In the genomic region with DNA sequence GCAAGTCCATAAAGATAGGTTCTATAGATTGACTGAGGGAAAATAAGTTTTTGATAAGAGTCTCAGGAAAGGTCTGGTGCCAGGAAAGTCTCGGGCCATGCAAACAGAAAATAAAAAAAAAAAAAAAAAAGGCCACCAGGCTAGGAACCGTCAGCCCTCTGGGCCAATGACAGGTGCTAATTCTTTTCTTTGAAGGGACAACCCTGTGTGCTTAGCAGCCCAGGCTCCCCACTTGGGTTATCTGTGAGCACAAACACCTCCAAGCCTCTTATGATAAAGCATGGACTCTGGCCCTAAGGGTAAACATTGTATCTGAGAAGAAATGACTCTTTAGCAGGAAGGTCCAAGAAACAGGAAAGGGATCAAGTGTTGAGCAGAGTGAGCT, we compare ENCODE assay signal across 11 mouse cellular contexts. TPM values are rescaled to one million over a fixed set of nuclear protein-coding genes. Genes with fewer than 3 reads are reported as not detected.
A peak's percentile ranks its signal among the peaks of the same experiment; 100 is the strongest.
DNase-seq lines count a peak whose midpoint lies in the region; ATAC-seq and TF ChIP-seq lines count a peak whose summit lies in the region.
"Had no signal": no experiment of that assay in that cellular context is flagged by ENCODE, and none has a peak within 500 bp of the region (broad histone marks: within the 10 kb centered on the region; RNA-seq: fewer than 3 reads in every experiment).

No protein-coding gene starts in this region.

- 0 out of 2 replicates have a peak overlapping the region, but pooled peaks have one; percentile 86 for H3K9ac ChIP-seq in forebrain, embryonic 13.5 days
- H3K9ac ChIP-seq in intestine, embryonic 16.5 days (ENCODE audit: low read depth, low read length): peak overlapping the region; percentile 83
- peak overlapping the region; percentile 87; the same call in 1 of the 2 replicates for H3K9ac ChIP-seq in neural tube, embryonic 15.5 days (replicated peaks)

- H3K4me3 ChIP-seq in forebrain, embryonic 13.5 days: peak overlapping the region; percentile 73
- no peak overlapping the region for H3K4me3 ChIP-seq in forebrain, embryonic 10.5 days
- peak overlapping the region; percentile 83 for H3K4me3 ChIP-seq in left cerebral cortex, adult 2 months
- peak overlapping the region; percentile 76 for H3K4me3 ChIP-seq in intestine, embryonic 16.5 days (ENCODE audit: low read length)
- H3K4me3 ChIP-seq in neural tube, embryonic 15.5 days (replicated peaks): peak overlapping the region; percentile 83
- H3K4me3 ChIP-seq in limb, embryonic 10.5 days: no peak overlapping the region

- H3K27me3 ChIP-seq in forebrain, embryonic 13.5 days: peaks cover 34% of the 10 kb centered on the region
- H3K27me3 ChIP-seq in forebrain, embryonic 10.5 days (ENCODE audit: poor library complexity, severe bottlenecking): peaks cover 63% of the 10 kb centered on the region
- H3K27me3 ChIP-seq in intestine, embryonic 16.5 days (replicated peaks; ENCODE audit: control insufficient read depth, insufficient read depth, low read length): no peaks in the 10 kb centered on the region; the same call in 1 of the 2 replicates
- H3K27me3 ChIP-seq in neural tube, embryonic 15.5 days (replicated peaks): peaks cover 9% of the 10 kb centered on the region; the same call in 1 of the 2 replicates
- peaks cover 72% of the 10 kb centered on the region for H3K27me3 ChIP-seq in limb, embryonic 10.5 days (ENCODE audit: low read depth, poor library complexity, severe bottlenecking)

- no peak for DNase-seq in forebrain, embryonic 10.5 days (ENCODE audit: extremely low spot score, low spot score)
- DNase-seq in left cerebral cortex, adult 2 months (ENCODE audit: extremely low spot score in 1 of 2, low spot score in 2 of 2): no peak
- DNase-seq in left cerebral cortex, postnatal 4 days: no peak
- DNase-seq in limb, embryonic 10.5 days (ENCODE audit: low spot score): no peak
- DNase-seq in retina, embryonic 14.5 days (ENCODE audit: low spot score): no peak
- DNase-seq: kidney, adult 2 months had no signal

- no peak for TF ChIP-seq CTCF in left cerebral cortex, adult 2 months (IDR thresholded peaks at IDR 0.05)

- whole genome bisulfite sequencing in forebrain, embryonic 13.5 days: 53% methylated on average over 2 of the region's 2 CpGs
- 49% methylated on average over 2 of the region's 2 CpGs for WGBS in forebrain, embryonic 10.5 days
- 25% methylated on average over 2 of the region's 2 CpGs for WGBS in intestine, embryonic 16.5 days
- 45% methylated on average over 2 of the region's 2 CpGs for WGBS in neural tube, embryonic 15.5 days
- 39% methylated on average over 2 of the region's 2 CpGs for WGBS in limb, embryonic 10.5 days

- no peaks in the 10 kb centered on the region for H3K36me3 ChIP-seq in forebrain, embryonic 13.5 days (ENCODE audit: poor library complexity, severe bottlenecking)
- H3K36me3 ChIP-seq in forebrain, embryonic 10.5 days (replicated peaks): no peaks in the 10 kb centered on the region
- no peaks in the 10 kb centered on the region for H3K36me3 ChIP-seq in intestine, embryonic 16.5 days (ENCODE audit: control insufficient read depth, insufficient read depth, low read length)
- peaks cover 5% of the 10 kb centered on the region; the same call in 1 of the 2 replicates for H3K36me3 ChIP-seq in neural tube, embryonic 15.5 days
- no peaks in the 10 kb centered on the region for H3K36me3 ChIP-seq in limb, embryonic 10.5 days
- H3K36me3 ChIP-seq: embryonic facial prominence, embryonic 10.5 days; G1E had no signal

- peak overlapping the region; percentile 97 for H3K4me2 ChIP-seq in forebrain, embryonic 13.5 days
- H3K4me2 ChIP-seq in intestine, embryonic 16.5 days (ENCODE audit: low read depth, low read length): peak overlapping the region; percentile 83
- peak overlapping the region; percentile 87 for H3K4me2 ChIP-seq in neural tube, embryonic 15.5 days

- peaks cover 11% of the 10 kb centered on the region; the same call in 1 of the 2 replicates for H3K4me1 ChIP-seq in forebrain, embryonic 13.5 days
- peaks cover 17% of the 10 kb centered on the region for H3K4me1 ChIP-seq in forebrain, embryonic 10.5 days
- H3K4me1 ChIP-seq in intestine, embryonic 16.5 days (ENCODE audit: control insufficient read depth, insufficient read depth, low read length): 0 out of 2 replicates have a peak, but pooled peaks cover 11% of the 10 kb centered on the region
- peaks cover 29% of the 10 kb centered on the region for H3K4me1 ChIP-seq in neural tube, embryonic 15.5 days
- peaks cover 22% of the 10 kb centered on the region for H3K4me1 ChIP-seq in limb, embryonic 10.5 days

- intact Hi-C loops in left cerebral cortex, adult 2 months (cut with DNase I): loop anchor here (5.0 kb wide), 1 partner anchor 151 kb away; no protein-coding TSS in a partner anchor
- intact Hi-C loops in left cerebral cortex, postnatal 4 days (cut with DNase I): loop anchor here (10.0 kb wide), 1 partner anchor 94 kb away; no protein-coding TSS in a partner anchor

- ATAC-seq in forebrain, embryonic 13.5 days: no peak
- peak; percentile 90 for ATAC-seq in intestine, embryonic 16.5 days
- no peak for ATAC-seq in neural tube, embryonic 15.5 days (ENCODE audit: low FRiP score)

- no peak overlapping the region for H3K27ac ChIP-seq in forebrain, embryonic 13.5 days
- H3K27ac ChIP-seq in forebrain, embryonic 10.5 days: no peak overlapping the region
- no peak overlapping the region for H3K27ac ChIP-seq in left cerebral cortex, adult 2 months
- peak overlapping the region; percentile 87 for H3K27ac ChIP-seq in intestine, embryonic 16.5 days (ENCODE audit: low read length)
- H3K27ac ChIP-seq in neural tube, embryonic 15.5 days (replicated peaks): peak overlapping the region; percentile 96; the same call in 1 of the 2 replicates
- H3K27ac ChIP-seq in limb, embryonic 10.5 days: no peak overlapping the region
- H3K27ac ChIP-seq: embryonic facial prominence, embryonic 10.5 days had no signal

- H3K9me3 ChIP-seq in forebrain, embryonic 13.5 days (replicated peaks): no peaks in the 10 kb centered on the region
- H3K9me3 ChIP-seq in forebrain, embryonic 10.5 days: no peaks in the 10 kb centered on the region
- H3K9me3 ChIP-seq in intestine, embryonic 16.5 days (ENCODE audit: control insufficient read depth, low read length): no peaks in the 10 kb centered on the region
- no peaks in the 10 kb centered on the region for H3K9me3 ChIP-seq in neural tube, embryonic 15.5 days (replicated peaks)
- H3K9me3 ChIP-seq in limb, embryonic 10.5 days (replicated peaks): no peaks in the 10 kb centered on the region
- H3K9me3 ChIP-seq: embryonic facial prominence, embryonic 10.5 days had no signal

RNA-seq across cellular contexts. Expression of a gene that starts 18.4 kb away (rescaled TPM):
- 16.9 and 19.5 TPM in 2 replicates for polyA plus RNA-seq in forebrain, embryonic 13.5 days (2015; fragmentation: Nextera tagmentation; extraction: Ambion mirVana)
- 2.3 and 2.8 TPM in 2 replicates for polyA plus RNA-seq in forebrain, embryonic 10.5 days (2016; fragmentation: Nextera tagmentation; extraction: Ambion mirVana)
- 10 to 100 TPM; 72.2 to 76.0 TPM for total RNA-seq in left cerebral cortex, adult 2 months (2021)
- 10 to 100 TPM; 95.4 to 98.7 TPM for total RNA-seq in left cerebral cortex, postnatal 4 days (2021)
- polyA plus RNA-seq in intestine, embryonic 16.5 days (2015; fragmentation: Nextera tagmentation; extraction: Ambion mirVana): 6.3 and 6.7 TPM in 2 replicates
- 35.4 and 46.8 TPM in 2 replicates for polyA plus RNA-seq in neural tube, embryonic 15.5 days (2015; fragmentation: Nextera tagmentation; extraction: Ambion mirVana)
- polyA plus RNA-seq in limb, embryonic 10.5 days (2016; fragmentation: Nextera tagmentation; extraction: Ambion mirVana): 0.64 and 2.8 TPM in 2 replicates
- polyA plus RNA-seq: G1E had no signal

Comparison
In these comparisons a context has a peak if more than half of its experiments do, and no peak if none do; other contexts are left out.
1. H3K4me3 ChIP-seq: peak in forebrain, embryonic 13.5 days (single experiment), left cerebral cortex, adult 2 months (single experiment), intestine, embryonic 16.5 days (single experiment) and neural tube, embryonic 15.5 days (single experiment); none in forebrain, embryonic 10.5 days (single experiment) and limb, embryonic 10.5 days (single experiment).
2. H3K27ac ChIP-seq: peak in intestine, embryonic 16.5 days (single experiment) and neural tube, embryonic 15.5 days (single experiment); none in forebrain, embryonic 13.5 days (single experiment), forebrain, embryonic 10.5 days (single experiment), left cerebral cortex, adult 2 months (single experiment) and limb, embryonic 10.5 days (single experiment).
3. Peak in every context shown above with its lines, with median percentiles within 50 percentile points of each other: H3K4me2 ChIP-seq and H3K9ac ChIP-seq.